Mouse (Mus musculus) layer of hippocampus, adult 9-11 months (tissue): ENCODE data around the gene Nr4a1.

Experiments used
- DNase-seq: peaks from one replicate; pipeline ENCODE4 v3.0.0; 2022

Nr4a1 gene

DNA sequence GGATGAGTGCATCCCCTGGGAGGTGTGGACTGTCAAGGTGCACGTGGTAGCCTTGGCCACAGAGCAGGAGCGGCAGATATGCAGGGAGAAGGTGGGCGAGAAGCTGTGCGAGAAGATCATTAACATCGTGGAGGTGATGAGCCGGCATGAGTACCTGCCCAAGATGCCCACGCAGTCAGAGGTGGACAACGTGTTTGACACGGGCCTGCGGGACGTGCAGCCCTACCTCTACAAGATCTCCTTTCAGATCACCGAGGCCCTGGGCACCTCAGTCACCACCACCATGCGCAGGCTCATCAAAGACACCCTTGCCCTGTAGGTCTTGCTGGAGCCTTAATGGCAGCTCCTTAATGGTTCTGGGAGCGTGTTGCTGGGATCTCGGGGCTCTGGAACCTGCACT, 36.3 kb downstream of the Nr4a1 start:
- DNase-seq, result no peak

DNA sequence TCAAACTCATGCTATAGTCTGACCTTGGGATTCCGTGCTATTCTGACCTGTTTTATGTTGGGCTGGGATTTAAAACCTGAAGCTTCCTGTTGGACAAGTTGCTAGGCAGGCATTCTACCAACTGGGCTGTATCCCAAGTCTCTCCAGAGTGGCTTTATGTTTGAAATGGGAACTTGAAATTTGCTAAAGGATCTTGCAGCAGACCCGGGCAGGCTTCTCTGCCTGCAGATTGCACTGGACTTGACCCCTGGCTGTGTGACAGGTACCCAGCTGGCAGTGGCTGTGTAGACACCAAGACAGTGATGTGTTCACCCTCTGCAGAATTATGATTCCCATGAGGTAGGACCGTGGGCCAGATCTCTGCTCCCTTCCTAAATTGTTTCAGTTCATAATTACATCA, 37.9 kb downstream of the Nr4a1 start:
- DNase-seq, result no peak

- DNase-seq, result no peak
Observed at GRCm38 (mm10) chr15:101293025-101293621, 39.1 kb downstream of the Nr4a1 start, which contains the start of gene 6030408B16Rik. Gene 6030408B16Rik, plus strand, starts transcription at chr15:101293212.

- DNase-seq, result no peak
Observed at GRCm38 (mm10) chr15:101294028-101294894, 40.2 kb downstream of the Nr4a1 start.

GRCm38 (mm10) chr15:101295106-101295505, 41.0 kb downstream of the Nr4a1 start:
- DNase-seq, result no peak

GRCm38 (mm10) chr15:101295616-101296015, 41.5 kb downstream of the Nr4a1 start:
- no peak for DNase-seq

- DNase-seq, result no peak
Observed at GRCm38 (mm10) chr15:101296091-101296490, 42.0 kb downstream of the Nr4a1 start.

DNA sequence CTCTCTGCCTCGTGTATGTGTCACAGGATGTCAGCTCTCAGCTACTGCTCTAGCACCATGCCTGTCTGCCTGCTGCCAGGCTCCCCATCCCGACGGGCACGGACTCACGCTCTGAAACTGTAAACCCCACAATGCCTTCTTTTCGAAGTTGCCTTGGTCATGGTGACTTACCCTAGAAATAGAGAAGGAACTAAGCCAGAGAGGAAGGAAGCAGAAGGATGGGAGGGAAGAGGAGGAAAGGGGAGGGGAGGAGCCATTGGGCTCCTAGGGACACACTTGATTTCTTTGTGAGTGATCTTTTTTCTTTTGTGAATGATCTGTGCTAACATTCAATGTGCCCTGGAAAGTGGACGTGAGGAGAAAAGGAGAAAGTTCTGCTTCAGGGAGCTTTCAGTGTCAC, 43.9 kb downstream of the Nr4a1 start:
- DNase-seq, result no peak

DNA sequence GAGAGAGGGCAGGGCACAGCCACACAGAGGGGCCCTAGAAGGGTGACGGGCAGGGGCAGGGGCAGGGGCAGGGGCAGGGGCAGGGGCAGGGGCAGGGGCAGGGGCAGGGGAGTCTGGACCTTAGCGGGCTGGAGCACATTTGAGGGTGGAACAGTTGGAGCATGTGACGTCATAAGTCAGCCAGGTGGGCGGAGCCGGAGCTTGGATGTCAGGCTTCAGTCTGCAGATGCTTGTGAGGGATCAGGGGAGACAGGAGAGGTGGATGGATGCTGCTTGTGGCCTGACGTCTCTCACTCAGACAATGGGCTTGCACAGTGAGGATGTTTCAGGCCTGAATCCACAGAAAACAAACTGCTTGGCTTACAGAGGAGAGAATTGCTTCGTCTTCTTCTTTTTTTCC, 44.5 kb downstream of the Nr4a1 start:
- no peak for DNase-seq

DNA sequence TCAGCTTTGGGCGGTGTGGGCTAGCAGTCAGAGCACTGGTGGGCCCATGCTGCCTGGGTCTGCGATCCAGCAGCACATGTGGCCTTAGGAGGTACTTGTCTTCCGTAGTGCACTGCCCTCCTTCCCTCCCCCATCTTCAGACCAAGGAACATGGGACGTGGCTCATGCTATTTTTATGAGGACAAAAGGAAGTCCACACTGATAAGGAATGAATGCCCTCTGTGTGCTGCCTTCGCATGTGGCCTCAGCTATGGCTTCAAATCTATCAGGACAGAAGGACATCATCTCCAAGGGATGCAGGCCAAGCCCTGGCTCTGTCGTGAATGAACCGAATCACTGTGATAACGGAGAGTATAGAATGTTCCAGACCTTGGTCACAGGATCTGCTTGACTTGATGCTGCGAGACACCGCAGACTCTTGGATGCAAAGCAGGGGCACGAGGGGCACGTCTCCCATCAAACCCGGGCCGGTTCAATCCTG, 45.5 kb downstream of the Nr4a1 start:
- DNase-seq, result no peak

DNA sequence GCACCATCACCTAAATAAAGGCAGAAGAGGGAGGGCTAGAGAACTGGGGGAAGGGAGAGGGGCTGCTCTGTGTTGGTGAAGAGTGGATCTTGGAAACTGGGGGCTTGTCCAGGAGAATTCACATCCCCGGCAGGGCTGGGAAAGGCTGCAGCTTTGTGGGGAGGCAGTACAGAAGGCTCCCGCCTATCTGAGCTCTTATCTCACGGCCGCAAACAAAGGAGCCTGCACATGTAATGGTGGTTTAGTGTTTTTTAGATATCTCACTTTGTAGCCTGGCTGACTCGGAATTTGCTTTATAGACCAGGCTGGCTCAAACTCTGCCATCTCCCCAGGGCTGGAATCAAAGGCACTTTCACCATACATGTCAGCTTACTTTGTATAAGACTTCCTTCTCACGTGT, 46.1 kb downstream of the Nr4a1 start:
- DNase-seq, result no peak

DNA sequence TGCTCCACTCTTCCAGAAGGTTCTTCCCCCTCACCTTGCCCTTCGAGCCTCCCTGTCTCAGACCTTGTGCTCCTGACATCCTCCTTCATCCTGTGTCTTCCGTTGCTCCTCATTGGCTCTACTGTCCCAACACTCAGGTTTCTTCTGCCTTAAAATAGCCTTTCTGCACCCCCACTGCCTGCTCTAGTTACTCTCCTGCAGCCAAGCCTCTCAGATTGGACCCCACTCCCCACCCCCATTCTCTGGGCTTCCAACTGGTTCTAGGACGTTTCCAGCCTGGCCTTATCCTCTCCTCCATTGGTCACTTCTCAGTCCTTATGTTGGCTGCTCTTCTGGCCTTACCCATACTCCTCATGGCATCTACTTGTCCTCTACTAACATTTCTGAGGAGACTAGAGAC, 48.1 kb downstream of the Nr4a1 start:
- DNase-seq, result no peak

DNA sequence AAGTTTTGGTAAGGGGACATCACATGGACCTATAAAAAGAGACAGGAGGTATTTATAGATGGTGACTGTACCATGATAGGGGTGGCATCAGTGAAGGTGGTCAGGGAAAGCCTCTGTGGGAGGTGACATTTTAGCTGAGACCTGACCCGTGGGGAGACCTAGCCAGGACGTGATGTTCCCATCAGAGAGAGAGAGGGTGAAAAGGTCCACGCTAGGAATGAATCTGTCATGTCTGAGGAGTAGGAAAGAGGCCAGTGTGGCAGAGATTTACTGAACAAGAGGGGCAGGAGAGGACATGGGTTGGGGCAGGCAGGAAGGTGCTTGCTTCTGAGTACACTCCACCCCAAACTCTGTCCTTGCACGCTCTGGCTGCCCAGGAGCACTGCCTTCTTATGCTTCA, 49.8 kb downstream of the Nr4a1 start:
- DNase-seq, result no peak

GRCm38 (mm10) chr15:101306459-101306858, 52.4 kb downstream of the Nr4a1 start:
- DNase-seq, result peak; percentile 83

GRCm38 (mm10) chr15:101308440-101309348, 54.6 kb downstream of the Nr4a1 start:
- peak; percentile 56 for DNase-seq

- DNase-seq, result no peak
Observed at GRCm38 (mm10) chr15:101309493-101309892, 55.4 kb downstream of the Nr4a1 start.

DNA sequence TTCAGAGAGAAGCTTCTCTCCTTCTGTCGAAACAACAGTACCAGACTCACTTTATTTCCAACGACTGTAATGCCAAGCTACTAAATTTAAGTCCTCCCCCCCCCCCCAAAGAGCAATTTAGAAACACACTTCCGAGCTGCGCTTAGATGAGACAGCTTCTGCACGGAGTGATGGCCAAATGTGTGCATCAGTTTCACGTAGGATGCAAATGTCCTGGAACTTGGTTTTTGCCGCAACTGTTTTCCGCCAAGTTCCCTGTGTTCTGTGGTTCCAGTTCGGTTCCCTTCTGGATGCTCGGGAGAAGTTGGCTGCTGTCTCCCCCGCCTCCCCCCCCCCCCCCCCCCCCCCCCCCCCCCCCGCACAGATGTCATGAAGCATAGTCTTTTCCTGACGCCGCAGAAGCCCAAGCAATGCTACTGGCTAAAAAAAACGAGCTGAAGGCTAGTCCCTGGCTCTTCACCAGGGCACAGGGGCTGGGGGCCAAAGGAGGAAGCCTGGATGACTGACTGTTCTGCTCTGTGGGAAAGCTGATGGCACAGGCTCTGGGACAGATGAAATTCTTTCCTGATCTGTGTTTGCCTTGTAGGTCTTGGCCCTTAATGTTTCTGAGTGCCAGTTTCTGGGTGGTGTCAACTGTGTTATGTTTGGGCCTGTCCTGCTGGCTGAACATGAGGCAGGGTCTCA, 57.2 kb downstream of the Nr4a1 start:
- peak; percentile 82 for DNase-seq

GRCm38 (mm10) chr15:101312006-101312405, 57.9 kb downstream of the Nr4a1 start:
- DNase-seq, result no peak

- no peak for DNase-seq
Observed at GRCm38 (mm10) chr15:101315378-101315777, 61.3 kb downstream of the Nr4a1 start.

- peak; percentile 94 for DNase-seq
Observed at GRCm38 (mm10) chr15:101315832-101316231, 61.8 kb downstream of the Nr4a1 start.

DNA sequence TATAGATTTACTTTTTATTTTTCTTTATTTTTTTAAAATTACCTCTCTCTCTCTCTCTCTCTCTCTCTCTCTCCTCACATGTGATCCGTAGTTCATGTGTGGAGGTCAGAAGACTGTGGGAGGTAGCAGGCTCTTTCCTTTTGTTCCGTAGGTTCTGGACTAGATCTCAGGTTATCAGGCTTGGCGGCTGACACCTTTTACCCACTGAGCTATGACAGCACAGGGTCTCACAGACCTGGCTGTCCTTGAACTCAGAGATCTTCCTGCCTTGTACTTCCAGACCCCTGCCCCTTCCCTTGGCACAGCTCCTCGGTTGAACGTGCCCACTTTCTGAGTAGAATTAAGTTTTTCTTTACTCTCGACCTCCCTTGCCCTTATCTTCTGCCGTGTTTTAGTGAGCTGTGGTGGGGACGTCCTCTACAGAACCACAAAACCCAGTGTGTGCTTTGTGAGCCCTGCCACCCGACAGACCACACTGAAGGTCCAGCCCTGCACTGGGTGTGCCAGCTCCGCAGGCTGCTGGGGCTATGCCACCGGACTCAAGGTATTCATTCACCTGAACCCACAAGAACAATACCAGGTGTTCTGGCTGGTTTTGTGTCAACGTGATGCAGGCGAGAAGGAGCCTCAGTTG, 62.3 kb downstream of the Nr4a1 start:
- no peak for DNase-seq
